Mouse (Mus musculus) stomach, postnatal 0 days (tissue): ENCODE data around the gene Klrb1b. TPM values are rescaled to one million over a fixed set of nuclear protein-coding genes. Genes with fewer than 3 reads are reported as not detected.
"Not testable (repeated sequence)": the region's sequence is repeated elsewhere in the genome, so short reads cannot be mapped to it uniquely, and the experiment has no call there.

ENCODE experiments used
- ATAC-seq: fragments of 200-750 bp; cut with Nextera tagmentation; 2 replicates; pipeline ENCODE4 v1.8.0; 2017; ENCODE audit not compliant: low FRiP score, low TSS enrichment
- DNase-seq: peaks from one replicate; pipeline ENCODE4 v3.0.0-alpha.2; 2016; ENCODE audit warnings: low spot score
- H3K27ac ChIP-seq: fragments of 300-500 bp; sonication (generic); replicated peaks from 2 replicates; pipeline ENCODE4 v1.5.1; 2014; ENCODE audit warnings: mild to moderate bottlenecking, control low read depth
- H3K27me3 ChIP-seq: fragments of 300-500 bp; sonication (generic); 2 replicates; pipeline ENCODE4 v1.6.1; 2014; ENCODE audit warnings: low read length; ENCODE audit not compliant: control insufficient read depth, insufficient read depth
- H3K36me3 ChIP-seq: fragments of 300-500 bp; sonication (generic); 2 replicates; pipeline ENCODE4 v1.6.1; 2014; ENCODE audit warnings: low read length, mixed read lengths; ENCODE audit not compliant: control insufficient read depth, insufficient read depth
- H3K4me1 ChIP-seq: fragments of 300-500 bp; sonication (generic); replicated peaks from 2 replicates; pipeline ENCODE4 v1.6.1; 2014; ENCODE audit warnings: antibody characterized with exemption; ENCODE audit not compliant: control insufficient read depth, insufficient read depth
- H3K4me2 ChIP-seq: fragments of 300-500 bp; sonication (generic); replicated peaks from 2 replicates; pipeline ENCODE4 v1.6.1; 2014; ENCODE audit warnings: low read depth, mild to moderate bottlenecking, control low read depth, moderate library complexity
- H3K4me3 ChIP-seq: fragments of 300-500 bp; sonication (generic); 2 replicates; pipeline ENCODE4 v1.5.1; 2014; ENCODE audit warnings: low read depth, low read length, control low read depth
- H3K9ac ChIP-seq: fragments of 300-500 bp; sonication (generic); 2 replicates; pipeline ENCODE4 v1.6.1; 2014; ENCODE audit warnings: mild to moderate bottlenecking, low read length, control low read depth, mixed read lengths
- H3K9me3 ChIP-seq: fragments of 300-500 bp; sonication (generic); 2 replicates; pipeline ENCODE4 v1.6.1; 2016; ENCODE audit warnings: low read length; ENCODE audit not compliant: control insufficient read depth
- CTCF ChIP-seq: IDR thresholded peaks from 2 replicates; pipeline ENCODE4 v1.5.1; 2016; ENCODE audit warnings: antibody characterized with exemption, low read depth, mild to moderate bottlenecking, moderate library complexity
- EP300 ChIP-seq: optimal IDR thresholded peaks from 2 replicates; pipeline ENCODE3; 2016; ENCODE audit warnings: antibody characterized with exemption
- WGBS: fragments of 180-500 bp; shearing (Covaris S2); extraction: QIAGEN DNeasy Blood & Tissue Kit; methylation state at CpG from one replicate; pipeline ENCODE4 v1.1.7; 2014; 5-methylcytosine and 5-hydroxymethylcytosine counted together
- polyA plus RNA-seq: library from polyadenylated mRNA; unstranded; fragments of >200 nt; fragmentation: Nextera tagmentation; extraction: Ambion mirVana; gene quantifications from 2 replicates; pipeline ENCODE4 v1.2.1, GENCODE M21; 2015

The Klrb1b gene
- polyA plus RNA-seq, 1 experiment from 2014 or later = 0.19 TPM

GRCm38 (mm10) chr6:128769481-128770253 lies 56.5 kb downstream of the Klrb1b start:
- Histone ChIP-seq H3K27ac (peak overlapping the region; percentile 30; the same call in 1 of the 2 replicates), H3K4me3 (no peak overlapping the region), H3K4me1 (no peaks in the 10 kb centered on the region), H3K9me3 (no peaks in the 10 kb centered on the region), H3K9ac (no peak overlapping the region), H3K27me3 (no peaks in the 10 kb centered on the region), H3K36me3 (no peaks in the 10 kb centered on the region), H3K4me2 (0 out of 2 replicates have a peak overlapping the region, but pooled peaks have one; percentile 9)
- WGBS = 50% methylated on average over 10 of the region's 10 CpGs
- ATAC-seq (peak; percentile 46; the same call in 1 of the 2 replicates), DNase-seq (no peak)
- TF ChIP-seq CTCF (no peak), EP300 (no peak)

GRCm38 (mm10) chr6:128768047-128768446 lies 58.1 kb downstream of the Klrb1b start:
- ATAC-seq (no peak), DNase-seq (no peak)
- Histone ChIP-seq H3K36me3 (no peaks in the 10 kb centered on the region), H3K27me3 (no peaks in the 10 kb centered on the region), H3K9ac (no peak overlapping the region), H3K27ac (no peak overlapping the region), H3K9me3 (no peaks in the 10 kb centered on the region), H3K4me3 (no peak overlapping the region), H3K4me1 (no peaks in the 10 kb centered on the region), H3K4me2 (no peak overlapping the region)
- WGBS = 71% methylated on average over 4 of the region's 4 CpGs
- TF ChIP-seq CTCF = no peak
- no peak for TF ChIP-seq EP300

GRCm38 (mm10) chr6:128766486-128767254 lies 59.5 kb downstream of the Klrb1b start:
- H3K4me3 ChIP-seq, H3K4me1 ChIP-seq, H3K9me3 ChIP-seq, H3K9ac ChIP-seq, H3K4me2 ChIP-seq, H3K36me3 ChIP-seq, H3K27ac ChIP-seq, H3K27me3 ChIP-seq: not testable (repeated sequence)
- peak; percentile 74 for TF ChIP-seq CTCF
- DNase-seq (peak; percentile 47), ATAC-seq (0 out of 2 replicates have a peak, but pooled peaks have one; percentile 39)
- 56% methylated on average over 6 of the region's 6 CpGs for WGBS

- ATAC-seq (no peak), DNase-seq (no peak)
- no peaks in the 10 kb centered on the region for H3K4me1 ChIP-seq
- H3K36me3 ChIP-seq = no peaks in the 10 kb centered on the region
- WGBS = 77% methylated on average over 1 of the region's 1 CpGs
- H3K9me3 ChIP-seq = no peaks in the 10 kb centered on the region
- H3K27me3 ChIP-seq = no peaks in the 10 kb centered on the region
- H3K4me2 ChIP-seq = no peak overlapping the region
- H3K9ac ChIP-seq = no peak overlapping the region
- H3K27ac ChIP-seq = no peak overlapping the region
- H3K4me3 ChIP-seq = no peak overlapping the region
- no peak for TF ChIP-seq EP300
These were observed 60.9 kb downstream of the Klrb1b start for GRCm38 (mm10) chr6:128765211-128765610.

- Histone ChIP-seq H3K27ac (no peak overlapping the region), H3K9ac (no peak overlapping the region)
These were observed 61.5 kb downstream of the Klrb1b start for GRCm38 (mm10) chr6:128764598-128764997.

More at GRCm38 (mm10) chr6:128764598-128764997, 61.5 kb downstream of the Klrb1b start:
- Histone ChIP-seq H3K4me3 (peak overlapping the region; percentile 24), H3K27me3 (no peaks in the 10 kb centered on the region), H3K36me3 (no peaks in the 10 kb centered on the region), H3K4me1 (no peaks in the 10 kb centered on the region), H3K4me2 (peak overlapping the region; percentile 32), H3K9me3 (no peaks in the 10 kb centered on the region)
- no peak for ATAC-seq
- WGBS = 19% methylated on average over 5 of the region's 5 CpGs
- no peak for DNase-seq
- TF ChIP-seq CTCF = no peak
- no peak for TF ChIP-seq EP300
